Mouse (Mus musculus): ENCODE measurements around the gene Tgfbrap1. TPM values are rescaled to one million over a fixed set of nuclear protein-coding genes. Genes with fewer than 3 reads are reported as not detected.

Gene Tgfbrap1
- total RNA-seq, 4 experiments from 2014 or later, result 34.5 to 43.4 (median 39.3) TPM

DNA sequence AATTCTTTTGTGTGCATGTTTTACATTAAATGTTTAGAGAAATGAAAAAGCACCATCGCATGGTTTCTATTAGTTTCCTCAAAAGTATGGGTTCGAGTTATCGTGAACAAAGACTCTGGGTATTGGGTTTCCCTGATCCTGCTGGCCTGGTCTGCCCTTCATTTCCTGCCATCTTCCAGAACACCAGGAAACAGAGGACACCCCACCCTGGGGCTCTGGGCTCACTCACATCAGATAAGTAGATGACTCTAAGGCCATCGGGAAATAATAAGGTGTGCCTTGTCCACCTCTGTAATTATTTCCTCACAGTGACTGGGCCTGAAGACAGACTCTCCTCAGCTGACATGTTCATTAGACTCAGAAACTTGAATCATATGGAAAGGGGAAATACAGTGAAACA is 88.0 kb downstream of the Tgfbrap1 start:
- no peak for DNase-seq

GRCm38 (mm10) chr1:43006524-43006923 is 91.9 kb downstream of the Tgfbrap1 start:
- DNase-seq, result no peak

DNA sequence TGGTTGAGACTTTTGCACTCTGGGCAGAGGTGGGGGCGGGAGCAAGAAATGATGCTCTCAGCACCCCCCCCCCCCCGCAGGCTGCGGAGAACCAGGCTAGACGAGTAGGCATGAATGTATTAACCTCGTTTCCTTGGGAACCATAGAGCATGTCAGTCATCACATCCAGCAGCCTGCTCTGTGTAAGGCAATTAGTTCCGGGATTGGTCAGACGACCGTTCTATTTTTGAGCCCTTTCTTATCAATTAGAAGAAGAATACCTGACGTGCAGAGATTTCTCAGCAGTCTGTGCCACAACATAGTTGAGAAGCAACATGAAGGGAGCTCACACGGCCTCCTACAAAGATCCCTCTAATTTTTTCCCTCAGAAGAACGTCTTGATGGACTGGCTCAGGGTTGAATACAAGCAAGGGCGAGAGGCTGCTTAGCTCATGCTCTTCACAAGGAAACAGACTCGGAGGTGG is 92.4 kb downstream of the Tgfbrap1 start:
- DNase-seq, result no peak

Small RNA genes lying within 50 kb of the gene (microRNA-seq; reads per million reads assigned to microRNA genes)
- 0 reads per million in 2 experiments for gene Gm24001

Other genes with a start within 250 kb of the Tgfbrap1 start
- 10 to 100 TPM; 63.9 to 74.0 (median 69.5) TPM for gene Mrps9, start 247.4 kb downstream of the Tgfbrap1 start, total RNA-seq (2022)
- gene Gpr45, start 145.8 kb downstream of the Tgfbrap1 start, total RNA-seq (2022), result 1 to 10 TPM; 2.2 to 5.4 (median 3.4) TPM
- 10 to 100 TPM; 15.6 to 21.4 (median 20.1) TPM for gene AI597479, start 73 bp upstream of the Tgfbrap1 start, total RNA-seq (2022)
- gene Fhl2, start 98.3 kb upstream of the Tgfbrap1 start, total RNA-seq (2022), result 10 to 100 TPM; 23.3 to 37.9 (median 32.1) TPM

Data from adrenal gland, adult 8-10 months (tissue).